Mouse (Mus musculus) gastrocnemius, adult 2 months (tissue): ENCODE measurements around the gene Ermn. TPM values are rescaled to one million over a fixed set of nuclear protein-coding genes. Genes with fewer than 3 reads are reported as not detected.

Source experiments
- DNase-seq: peaks from one replicate; pipeline ENCODE4 v3.0.0; 2022
- H3K27ac ChIP-seq: fragments of 200-600 bp; 2 replicates; pipeline ENCODE4 v1.8.1; 2022; ENCODE audit warnings: mild to moderate bottlenecking
- H3K4me3 ChIP-seq: fragments of 200-600 bp; 2 replicates; pipeline ENCODE4 v1.8.1; 2022; ENCODE audit warnings: mild to moderate bottlenecking, moderate library complexity
- CTCF ChIP-seq: fragments of 200-600 bp; IDR thresholded peaks from 2 replicates; pipeline ENCODE4 v1.8.1; 2022; ENCODE audit warnings: antibody characterized with exemption, mild to moderate bottlenecking, moderate library complexity
- intact Hi-C: fragments of 180-260 bp; cut with DNase I; formaldehyde crosslinking; loops from one replicate; pipeline ENCODE4 v1.15.1; 2025
- total RNA-seq, 2 experiments: library from RNA; stranded (reverse); gene quantifications; 2 replicates each; pipeline ENCODE4 v1.2.3; 2021

Gene Ermn
- total RNA-seq, 2 experiments from 2014 or later: not detected

DNA sequence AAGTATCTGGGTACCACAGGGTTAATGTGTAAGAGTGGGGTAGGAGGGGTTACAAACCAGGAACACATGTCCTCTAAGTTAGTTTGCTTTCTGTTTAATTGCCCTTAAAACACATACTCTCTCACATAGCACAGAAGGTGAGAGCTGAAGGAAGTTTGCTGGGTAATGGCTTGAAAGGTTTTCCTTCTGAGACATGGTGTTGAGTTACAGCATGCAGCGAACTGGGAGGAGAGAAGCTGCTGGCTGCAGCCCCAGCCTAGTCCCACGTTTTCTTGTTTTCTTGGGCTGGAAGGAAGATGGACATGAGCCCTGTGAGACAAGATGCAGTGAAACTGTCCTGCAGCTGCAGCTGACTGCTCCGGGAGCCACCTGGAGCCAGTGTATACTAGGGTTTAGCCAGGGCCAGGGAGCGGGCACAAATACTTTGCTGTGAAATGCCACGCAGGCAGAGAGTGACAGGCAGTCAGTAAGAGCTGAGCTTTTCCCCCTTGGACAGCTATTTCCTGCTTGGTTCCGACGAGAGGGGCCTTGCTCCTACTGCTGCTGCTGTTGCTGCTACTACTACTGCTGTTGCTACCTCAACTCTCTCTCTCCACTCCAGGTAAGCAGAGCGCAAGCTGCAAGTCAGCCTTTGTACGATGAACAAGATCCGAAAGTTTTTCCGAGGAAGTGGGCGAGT lies 54.8 kb downstream of the Ermn start, which contains the start of gene Galnt5:
TSS of gene Galnt5 (plus strand) at position 133 of the 679 bp plus-strand sequence.
- peak; percentile 28 for DNase-seq
- Histone ChIP-seq H3K27ac (peak within 1 kb of the TSS; percentile 70), H3K4me3 (peak within 1 kb of the TSS; percentile 72)

More for the DNA sequence above, 54.8 kb downstream of the Ermn start, which contains the start of gene Galnt5:
- no peak for TF ChIP-seq CTCF
- intact Hi-C loops: no loop called here

Other genes starting within 250 kb of the Ermn start
- 1 to 10 TPM in 1 of 2 experiments, under 1 TPM in 1; 0.38 to 2.0 TPM for gene Galnt5, start 55.0 kb downstream of the Ermn start, total RNA-seq
- gene Cytip, start 142.7 kb upstream of the Ermn start, total RNA-seq: under 1 TPM; 0.28 to 0.42 TPM